Mouse (Mus musculus) small intestine, adult 2 months (tissue): ENCODE measurements at regions not wholly inside any gene's neighbourhood (a gene's known extent, or its start where the extent isn't known, plus 50 kb on each side); places are given as distances from the start of the nearest gene placed in this dataset.
"Not testable (repeated sequence)": the region's sequence is repeated elsewhere in the genome, so short reads cannot be mapped to it uniquely, and the experiment has no call there.

Source experiments
- H3K27ac ChIP-seq: fragments of 200-500 bp; 2 replicates; pipeline ENCODE4 v1.5.1; 2012; ENCODE audit warnings: low read depth, low read length, control low read depth, inconsistent platforms; ENCODE audit not compliant: insufficient read depth
- H3K27me3 ChIP-seq: fragments of 200-500 bp; 2 replicates; pipeline ENCODE4 v1.6.1; 2012; ENCODE audit warnings: mild to moderate bottlenecking, moderate library complexity, low read length, inconsistent platforms; ENCODE audit not compliant: control insufficient read depth, insufficient read depth
- H3K36me3 ChIP-seq: fragments of 200-500 bp; 2 replicates; pipeline ENCODE4 v1.6.1; 2012; ENCODE audit warnings: mild to moderate bottlenecking, low read length, control low read depth, inconsistent platforms; ENCODE audit not compliant: control insufficient read depth, insufficient read depth
- H3K4me1 ChIP-seq: fragments of 200-500 bp; 2 replicates; pipeline ENCODE4 v1.6.1; 2012; ENCODE audit warnings: low read length, inconsistent platforms, mixed read lengths; ENCODE audit not compliant: control insufficient read depth, insufficient read depth, insufficient read length
- H3K4me3 ChIP-seq: fragments of 200-500 bp; 2 replicates; pipeline ENCODE4 v1.5.1; 2012; ENCODE audit warnings: low read depth, mild to moderate bottlenecking, control low read depth, inconsistent platforms, low read length, moderate library complexity
- CTCF ChIP-seq: fragments of 200-500 bp; IDR thresholded peaks from 2 replicates; pipeline ENCODE4 v1.5.1; 2012; ENCODE audit warnings: low read depth, mild to moderate bottlenecking, control low read depth, inconsistent platforms, low read length, moderate library complexity, mixed read lengths; ENCODE audit not compliant: insufficient replicate concordance, insufficient read length; ENCODE audit errors: extremely low read depth
- POLR2A ChIP-seq: fragments of 200-500 bp; IDR thresholded peaks from 2 replicates; pipeline ENCODE4 v1.6.1; 2012; ENCODE audit warnings: low read depth, mild to moderate bottlenecking, control low read depth, inconsistent platforms, low read length, moderate library complexity
- WGBS: fragments of 180-500 bp; shearing (Covaris S2); methylation state at CpG from one replicate; pipeline ENCODE4 v1.1.7; 2018; 5-methylcytosine and 5-hydroxymethylcytosine counted together

- H3K4me1 ChIP-seq: no peaks in the 10 kb centered on the region
- WGBS: 70% methylated on average over 9 of the region's 9 CpGs
- no peak for TF ChIP-seq POLR2A
- TF ChIP-seq CTCF: no peak
- H3K27ac ChIP-seq: no peak overlapping the region
- no peaks in the 10 kb centered on the region for H3K27me3 ChIP-seq
- H3K4me3 ChIP-seq: no peak overlapping the region
- H3K36me3 ChIP-seq: no peaks in the 10 kb centered on the region
Measured at GRCm38 (mm10) chr8:113466683-113467082, 168.7 kb upstream of the Mon1b start.

GRCm38 (mm10) chr8:113489436-113490107, 145.8 kb upstream of the Mon1b start:
- TF ChIP-seq POLR2A: no peak
- no peak for TF ChIP-seq CTCF
- Histone ChIP-seq H3K27ac (no peak overlapping the region), H3K27me3 (no peaks in the 10 kb centered on the region), H3K36me3 (no peaks in the 10 kb centered on the region), H3K4me3 (no peak overlapping the region), H3K4me1 (no peaks in the 10 kb centered on the region)
- 68% methylated on average over 2 of the region's 2 CpGs for WGBS

DNA sequence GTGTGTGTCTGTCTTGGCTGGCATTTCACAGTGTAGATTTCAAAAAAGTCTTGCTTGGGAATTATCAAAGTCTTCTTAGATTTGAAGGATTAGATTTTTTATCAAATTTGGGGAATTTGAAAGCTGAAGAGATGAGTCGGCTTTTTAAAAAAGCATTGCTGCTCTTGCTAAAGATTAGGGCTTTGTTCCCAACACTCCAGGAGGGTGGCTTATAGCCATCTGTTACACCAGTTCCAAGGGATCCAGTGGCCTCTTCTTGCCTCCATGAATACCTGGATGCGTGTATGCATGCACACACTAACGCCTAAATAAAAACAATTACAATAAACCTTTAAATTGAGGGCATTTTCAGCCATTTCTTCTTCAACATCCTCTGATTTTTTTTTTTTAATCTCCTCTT, 144.5 kb upstream of the Mon1b start:
- no peak overlapping the region for H3K4me3 ChIP-seq
- no peaks in the 10 kb centered on the region for H3K36me3 ChIP-seq
- no peak overlapping the region for H3K27ac ChIP-seq
- no peaks in the 10 kb centered on the region for H3K27me3 ChIP-seq
- TF ChIP-seq POLR2A (no peak), CTCF (no peak)
- 89% methylated on average over 3 of the region's 3 CpGs for WGBS
- H3K4me1 ChIP-seq: no peaks in the 10 kb centered on the region

DNA sequence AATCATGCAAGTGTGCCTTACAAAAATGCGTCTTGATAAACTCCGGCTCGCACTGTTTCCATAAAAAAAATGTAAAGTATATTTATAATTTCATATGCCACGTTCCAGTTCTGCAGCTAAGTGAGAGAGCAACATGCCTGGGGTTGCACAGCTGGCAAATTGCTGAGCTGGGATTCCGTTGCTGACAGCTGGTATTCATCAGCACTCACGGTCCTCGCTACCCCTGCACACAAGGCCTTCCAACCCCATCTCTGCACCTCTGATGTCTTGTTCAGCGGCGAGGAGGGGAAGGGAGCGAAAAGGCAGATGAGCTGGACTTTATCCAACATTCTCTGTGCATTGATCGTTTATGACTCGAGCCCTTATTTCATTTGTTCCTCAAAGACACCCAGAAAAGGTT, 138.5 kb upstream of the Mon1b start:
- no peak overlapping the region for H3K4me3 ChIP-seq
- H3K4me1 ChIP-seq: no peaks in the 10 kb centered on the region
- no peak overlapping the region for H3K27ac ChIP-seq
- no peaks in the 10 kb centered on the region for H3K27me3 ChIP-seq
- TF ChIP-seq POLR2A (no peak), CTCF (no peak)
- H3K36me3 ChIP-seq: no peaks in the 10 kb centered on the region
- WGBS: 77% methylated on average over 12 of the region's 12 CpGs

DNA sequence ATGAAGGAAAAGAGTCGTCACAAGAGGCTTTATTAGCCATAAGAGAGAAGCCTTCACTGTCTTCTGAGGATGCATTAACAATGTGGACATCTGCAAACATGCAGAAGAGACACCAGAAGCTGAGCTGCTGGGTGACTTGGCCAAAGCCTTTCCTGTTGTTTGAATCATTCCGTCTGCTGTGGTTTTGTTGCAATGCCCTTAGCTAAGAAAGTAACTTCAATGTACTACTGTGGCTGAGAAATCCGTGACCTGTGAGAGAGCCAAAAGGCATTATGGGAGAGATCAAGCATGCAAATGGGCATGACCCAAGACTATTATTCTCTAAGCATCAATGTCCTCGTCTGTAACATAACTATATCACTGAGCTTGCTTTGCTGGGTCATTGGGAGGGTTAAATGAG, 132.7 kb upstream of the Mon1b start:
- Histone ChIP-seq H3K36me3 (no peaks in the 10 kb centered on the region), H3K27ac (no peak overlapping the region), H3K27me3 (no peaks in the 10 kb centered on the region), H3K4me3 (no peak overlapping the region), H3K4me1 (no peaks in the 10 kb centered on the region)
- WGBS: 70% methylated on average over 4 of the region's 4 CpGs
- no peak for TF ChIP-seq CTCF
- no peak for TF ChIP-seq POLR2A

GRCm38 (mm10) chr8:113512856-113513255, 122.5 kb upstream of the Mon1b start:
- no peak for TF ChIP-seq POLR2A
- TF ChIP-seq CTCF: no peak
- Histone ChIP-seq H3K4me1 (no peaks in the 10 kb centered on the region), H3K27me3 (no peaks in the 10 kb centered on the region), H3K36me3 (no peaks in the 10 kb centered on the region), H3K27ac (no peak overlapping the region), H3K4me3 (no peak overlapping the region)
- 93% methylated on average over 4 of the region's 4 CpGs for WGBS

DNA sequence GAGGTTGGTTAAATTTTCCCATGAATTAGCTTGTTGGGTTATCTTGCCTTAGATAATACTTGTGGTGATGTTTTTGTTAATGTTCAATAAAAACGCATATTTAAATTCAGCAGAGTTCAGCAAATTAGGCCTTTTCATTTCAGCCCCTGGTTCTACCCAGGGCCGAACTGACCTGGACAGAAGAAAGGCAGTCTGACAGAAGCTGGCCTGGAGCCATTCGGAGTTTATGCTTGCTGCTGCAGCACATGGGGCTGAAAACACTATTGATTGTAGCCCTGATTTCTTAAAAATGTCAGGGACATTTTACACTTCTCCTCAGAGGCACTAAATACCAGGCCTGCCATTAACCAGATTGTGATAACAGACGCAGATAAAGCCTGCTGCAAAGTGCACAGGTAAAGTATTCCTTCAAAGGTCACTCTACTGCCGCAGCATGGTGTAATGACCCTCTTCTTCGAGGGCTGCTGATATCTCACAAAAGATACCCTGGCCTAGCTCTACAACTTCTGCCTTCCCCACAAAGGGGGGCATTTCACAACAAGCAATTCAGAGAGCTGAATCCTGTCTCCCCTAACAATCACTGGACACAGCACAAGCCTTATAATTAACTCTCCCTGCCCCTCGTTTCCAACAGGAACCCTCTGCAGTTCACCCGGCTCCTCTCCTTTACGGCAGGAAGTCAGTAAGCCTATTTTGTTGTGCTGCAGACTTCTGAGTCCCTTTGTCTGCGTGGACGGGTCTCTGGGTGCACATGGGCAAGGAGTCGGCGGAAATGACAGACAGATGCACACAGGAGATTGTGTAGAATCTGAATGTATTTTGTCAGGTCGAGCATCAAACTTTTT, 121.3 kb upstream of the Mon1b start:
- WGBS: 36% methylated on average over 14 of the region's 14 CpGs
- H3K27ac ChIP-seq: no peak overlapping the region
- no peaks in the 10 kb centered on the region for H3K4me1 ChIP-seq
- TF ChIP-seq POLR2A: no peak
- TF ChIP-seq CTCF: no peak
- no peaks in the 10 kb centered on the region for H3K27me3 ChIP-seq
- no peaks in the 10 kb centered on the region for H3K36me3 ChIP-seq
- no peak overlapping the region for H3K4me3 ChIP-seq

DNA sequence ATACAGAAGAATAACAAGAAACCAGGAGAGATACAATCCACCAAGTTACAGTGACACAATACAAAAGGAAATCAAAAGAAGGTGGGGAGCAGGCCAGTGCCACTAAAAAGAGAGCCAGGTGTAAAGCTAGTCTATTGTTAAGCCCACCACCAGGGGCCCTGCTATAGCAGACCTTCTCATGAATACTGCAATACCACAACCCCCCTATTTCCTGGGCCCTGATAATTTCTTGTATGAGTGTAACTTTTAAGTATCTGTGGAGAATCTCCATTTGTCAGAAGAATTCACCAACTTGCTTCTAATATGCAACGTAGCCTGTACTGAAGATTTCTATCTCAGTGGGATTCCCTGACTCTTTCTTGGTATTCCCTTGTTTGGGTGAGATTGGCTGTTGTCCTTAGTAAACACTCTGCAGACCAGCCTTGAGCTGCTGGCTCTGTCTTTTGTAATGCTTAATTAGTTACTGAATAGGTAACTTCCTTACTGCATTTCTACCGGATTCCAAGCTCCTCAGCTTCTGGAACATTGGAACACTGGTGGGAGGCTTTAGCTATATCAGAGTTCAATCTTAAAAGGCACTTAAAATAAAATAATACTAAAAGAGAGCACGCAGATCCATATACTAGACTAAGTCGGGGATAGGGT, 120.5 kb upstream of the Mon1b start:
- H3K27ac ChIP-seq, H3K36me3 ChIP-seq, H3K27me3 ChIP-seq, H3K4me3 ChIP-seq, H3K4me1 ChIP-seq: not testable (repeated sequence)
- WGBS: 66% methylated on average over 4 of the region's 4 CpGs
